Mouse (Mus musculus): Measurements from ENCODE around the gene Gpat3.

Gene Gpat3

DNA sequence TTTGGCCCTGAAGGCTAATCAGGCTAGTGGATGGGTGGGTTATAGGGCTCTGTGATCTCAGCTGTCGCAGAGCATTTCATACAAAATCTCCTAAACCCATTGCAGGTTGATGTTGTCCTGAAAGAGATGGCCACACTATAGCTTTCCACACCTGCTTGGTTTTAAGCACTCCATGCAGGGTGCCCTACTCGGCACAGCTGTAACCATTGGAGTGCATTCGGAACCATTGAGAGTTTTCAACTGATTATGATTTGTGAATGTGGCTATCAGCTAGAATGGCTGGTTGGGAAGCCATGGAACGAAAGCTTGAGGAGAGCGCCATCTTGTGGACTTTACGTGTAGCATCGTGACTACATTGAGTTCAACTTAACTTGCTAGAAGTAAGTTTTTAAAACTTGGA, 69.5 kb downstream of the Gpat3 start:
- DNase-seq (ENCODE audit: low spot score in 2 of 2): peak; percentile 37 to 51

DNA sequence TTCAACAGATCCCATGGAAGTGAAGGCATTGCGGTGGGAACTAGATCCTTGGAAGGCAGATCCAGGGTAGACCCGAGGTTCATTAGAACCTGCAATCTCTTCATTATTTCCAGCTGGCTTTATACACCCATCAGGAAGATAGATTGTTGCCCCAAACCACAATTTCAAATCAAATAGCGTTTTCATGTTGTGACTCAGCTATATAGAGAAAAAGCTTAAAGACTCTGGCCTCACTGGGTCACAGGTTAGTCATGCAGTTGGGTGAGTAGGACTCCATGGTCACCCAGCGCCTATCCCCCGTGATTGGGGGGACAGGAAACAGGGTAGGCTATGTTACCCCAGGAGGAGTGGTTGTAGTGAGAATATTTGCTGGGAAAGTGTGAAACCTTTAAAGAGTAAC, 69.9 kb downstream of the Gpat3 start:
- DNase-seq (ENCODE audit: low spot score in 2 of 2): no peak

GRCm38 (mm10) chr5:100916416-100916815, 70.9 kb downstream of the Gpat3 start:
- DNase-seq (ENCODE audit: low spot score in 2 of 2): no peak

DNA sequence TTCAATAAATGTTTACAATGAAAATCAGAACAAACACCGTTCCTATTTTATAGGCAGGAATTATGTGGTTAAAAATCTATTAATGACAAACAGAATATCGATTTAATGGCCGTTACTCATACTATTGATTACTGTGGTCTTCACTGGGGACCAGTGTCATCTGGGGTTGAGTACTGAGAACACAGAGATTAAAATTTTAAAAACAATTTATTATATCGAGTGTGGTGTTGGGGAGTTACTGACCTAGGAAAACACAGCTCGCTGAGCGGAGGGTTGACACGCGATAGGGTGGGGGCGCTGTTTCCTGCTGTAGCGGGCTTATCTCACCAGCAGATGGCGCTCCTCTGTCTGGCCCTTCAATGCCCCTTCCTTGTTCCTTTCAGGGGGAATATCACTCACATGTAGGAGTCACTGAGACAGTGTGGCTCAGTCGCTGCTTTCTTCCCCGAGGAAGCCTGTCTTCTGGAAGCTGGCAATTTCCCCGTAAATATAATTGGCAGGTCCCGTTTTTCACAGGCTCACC, 71.8 kb downstream of the Gpat3 start:
- DNase-seq (ENCODE audit: low spot score in 2 of 2): peak; percentile 42 to 45

DNA sequence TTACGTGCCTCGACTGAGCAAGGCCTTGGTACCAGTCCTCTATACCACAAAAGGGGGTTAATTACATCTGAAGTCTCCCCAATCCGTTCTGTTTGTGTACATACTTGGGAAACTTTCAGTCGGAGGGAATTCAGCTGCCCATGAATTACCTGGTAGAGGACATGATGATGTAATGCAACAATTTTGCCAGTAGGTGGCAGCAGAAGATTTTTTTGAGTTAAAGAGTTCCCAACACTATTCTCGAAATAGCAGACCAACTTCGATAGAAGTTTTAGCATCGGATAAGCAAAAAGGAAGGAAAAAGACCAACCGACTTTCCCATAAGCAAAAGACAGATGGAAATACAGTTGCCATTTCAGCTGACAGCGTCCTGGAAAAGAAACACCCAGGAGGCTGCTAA, 73.6 kb downstream of the Gpat3 start:
- DNase-seq (ENCODE audit: low spot score in 2 of 2): peak; percentile 18 to 45

DNA sequence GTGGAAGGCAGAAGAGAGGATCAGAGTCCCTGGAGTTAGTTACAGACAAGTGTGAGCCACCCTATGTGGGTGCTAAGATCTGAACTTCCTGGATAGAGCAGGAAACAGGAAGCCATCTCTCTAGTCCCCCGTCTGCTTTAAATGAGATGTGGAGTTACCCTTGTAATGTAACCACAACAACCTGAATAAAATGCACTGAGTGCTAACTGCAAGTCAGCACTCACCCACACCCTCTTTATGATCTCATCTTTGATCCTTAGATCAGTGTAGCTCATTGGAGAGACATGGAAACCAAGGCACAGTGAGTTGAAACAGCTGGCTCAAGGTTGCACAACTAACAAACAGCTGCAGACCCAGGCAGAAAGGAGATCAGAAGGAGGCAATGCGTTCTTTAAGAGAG, 84.2 kb downstream of the Gpat3 start:
- no peak for DNase-seq (ENCODE audit: low spot score in 2 of 2)

GRCm38 (mm10) chr5:100943716-100944115, 98.2 kb downstream of the Gpat3 start:
- no peak for DNase-seq (ENCODE audit: low spot score in 2 of 2)

- no peak for DNase-seq (ENCODE audit: low spot score in 2 of 2)
Measured at GRCm38 (mm10) chr5:100945336-100945735, 99.8 kb downstream of the Gpat3 start.
